Mouse (Mus musculus) embryo, embryonic 11 days (tissue): ENCODE data around the gene Mrpl16.
A peak's percentile ranks its signal among the peaks of the same experiment; 100 is the strongest.

ENCODE experiments used
- DNase-seq: peaks from one replicate; pipeline ENCODE4 v3.0.0-alpha.2; 2015

Mrpl16 gene

GRCm38 (mm10) chr19:11807251-11807650, 37.1 kb downstream of the Mrpl16 start:
- DNase-seq: no peak

- no peak for DNase-seq
Observed at GRCm38 (mm10) chr19:11807822-11808221, 37.6 kb downstream of the Mrpl16 start.

GRCm38 (mm10) chr19:11808452-11808851, 38.3 kb downstream of the Mrpl16 start:
- DNase-seq: no peak

- no peak for DNase-seq
Observed at GRCm38 (mm10) chr19:11810003-11810758, 40.0 kb downstream of the Mrpl16 start.

- DNase-seq: no peak
Observed at GRCm38 (mm10) chr19:11810856-11811255, 40.7 kb downstream of the Mrpl16 start.

- peak; percentile 62 for DNase-seq
Observed at GRCm38 (mm10) chr19:11811688-11812365, 41.6 kb downstream of the Mrpl16 start.

GRCm38 (mm10) chr19:11813136-11813535, 42.9 kb downstream of the Mrpl16 start:
- DNase-seq: no peak

- DNase-seq: peak; percentile 21
Observed at GRCm38 (mm10) chr19:11813649-11814048, 43.5 kb downstream of the Mrpl16 start.

- DNase-seq: no peak
Observed at GRCm38 (mm10) chr19:11814742-11815333, 44.6 kb downstream of the Mrpl16 start.

- DNase-seq: no peak
Observed at GRCm38 (mm10) chr19:11816706-11817105, 46.5 kb downstream of the Mrpl16 start.

- peak; percentile 9 for DNase-seq
Observed at GRCm38 (mm10) chr19:11817586-11817985, 47.4 kb downstream of the Mrpl16 start.

GRCm38 (mm10) chr19:11818199-11819142, 48.3 kb downstream of the Mrpl16 start:
- peak; percentile 68 for DNase-seq

GRCm38 (mm10) chr19:11819143-11819700, 49.0 kb downstream of the Mrpl16 start, which contains the start of gene Stx3:
Gene Stx3, minus strand, starts transcription at chr19:11819403.
- DNase-seq: peak; percentile 20

- DNase-seq: peak; percentile 93
Observed at GRCm38 (mm10) chr19:11819800-11820199, 49.6 kb downstream of the Mrpl16 start.

- peak; percentile 27 for DNase-seq
Observed at GRCm38 (mm10) chr19:11820211-11820610, 50.0 kb downstream of the Mrpl16 start.

- no peak for DNase-seq
Observed at GRCm38 (mm10) chr19:11823346-11824065, 53.3 kb downstream of the Mrpl16 start.
